Mouse (Mus musculus) midbrain, embryonic 14.5 days (tissue): ENCODE data around the gene Tuba1c. TPM values are rescaled to one million over a fixed set of nuclear protein-coding genes. Genes with fewer than 3 reads are reported as not detected.
A peak's percentile ranks its signal among the peaks of the same experiment; 100 is the strongest.

Experiments
- ATAC-seq: fragments of 200-750 bp; cut with Nextera tagmentation; 2 replicates; pipeline ENCODE4 v1.8.0; 2017; ENCODE audit warnings: moderate number of reproducible peaks, moderate library complexity; ENCODE audit not compliant: low FRiP score, low TSS enrichment
- DNase-seq: peaks from one replicate; pipeline ENCODE4 v3.0.0-alpha.2; 2015
- H3K27ac ChIP-seq: fragments of 300-500 bp; sonication (generic); replicated peaks from 2 replicates; pipeline ENCODE4 v1.5.1; 2014; ENCODE audit warnings: mild to moderate bottlenecking, low read depth, low read length, moderate library complexity
- H3K27me3 ChIP-seq: fragments of 300-500 bp; sonication (generic); 2 replicates; pipeline ENCODE4 v1.6.1; 2014; ENCODE audit warnings: low read length, control low read depth, mixed read lengths; ENCODE audit not compliant: control insufficient read depth, insufficient read depth
- H3K36me3 ChIP-seq: fragments of 300-500 bp; sonication (generic); 2 replicates; pipeline ENCODE4 v1.6.1; 2014; ENCODE audit warnings: low read length, control low read depth; ENCODE audit not compliant: control insufficient read depth, insufficient read depth
- H3K4me1 ChIP-seq: fragments of 300-500 bp; sonication (generic); 2 replicates; pipeline ENCODE4 v1.6.1; 2014; ENCODE audit warnings: mild to moderate bottlenecking, antibody characterized with exemption, low read length, control low read depth; ENCODE audit not compliant: control insufficient read depth, insufficient read depth
- H3K4me2 ChIP-seq: fragments of 300-500 bp; sonication (generic); 2 replicates; pipeline ENCODE4 v1.6.1; 2014; ENCODE audit warnings: mild to moderate bottlenecking, low read length, moderate library complexity
- H3K4me3 ChIP-seq: fragments of 300-500 bp; sonication (generic); replicated peaks from 2 replicates; pipeline ENCODE4 v1.5.1; 2014; ENCODE audit warnings: low read depth, low read length
- H3K9ac ChIP-seq: fragments of 300-500 bp; sonication (generic); replicated peaks from 2 replicates; pipeline ENCODE4 v1.6.1; 2014; ENCODE audit warnings: mild to moderate bottlenecking, low read length, moderate library complexity
- H3K9me3 ChIP-seq: fragments of 300-500 bp; sonication (generic); 2 replicates; pipeline ENCODE4 v1.6.1; 2016; ENCODE audit warnings: low read length, control low read depth, mixed read lengths; ENCODE audit not compliant: control insufficient read depth
- WGBS: fragments of 180-500 bp; shearing (Covaris S2); extraction: QIAGEN DNeasy Blood & Tissue Kit; methylation state at CpG from one replicate; pipeline ENCODE4 v1.1.7; 2014; 5-methylcytosine and 5-hydroxymethylcytosine counted together
- polyA plus RNA-seq: library from polyadenylated mRNA; unstranded; fragments of >200 nt; fragmentation: Nextera tagmentation; extraction: Ambion mirVana; gene quantifications from 2 replicates; pipeline ENCODE4 v1.2.1, GENCODE M21; 2014

The Tuba1c gene
- polyA plus RNA-seq, 1 experiment from 2014 or later, result 24.8 TPM

DNA sequence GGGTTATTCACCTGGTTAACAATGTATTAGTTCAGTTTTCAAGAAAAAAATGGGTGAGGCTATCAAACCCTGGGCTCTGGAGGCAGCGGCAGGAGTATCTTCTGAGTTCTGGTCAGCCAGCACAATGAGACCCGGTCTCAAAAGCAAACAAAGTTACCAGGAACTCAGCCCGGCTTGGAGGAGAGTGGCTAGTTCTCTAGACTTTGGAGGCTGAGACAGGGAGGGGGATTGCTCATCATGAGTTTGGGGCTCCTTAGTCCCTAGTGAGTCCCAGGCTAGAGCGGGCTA lies 1.6 kb downstream of the Tuba1c start:
- ATAC-seq (no peak), DNase-seq (no peak)
- peaks cover 4% of the 10 kb centered on the region; the same call in 1 of the 2 replicates for H3K27me3 ChIP-seq
- no peak overlapping the region for H3K27ac ChIP-seq
- H3K4me3 ChIP-seq, result no peak overlapping the region
- WGBS, result 84% methylated on average over 4 of the region's 4 CpGs
- no peak overlapping the region for H3K9ac ChIP-seq
- H3K4me1 ChIP-seq, result peaks cover 16% of the 10 kb centered on the region
- H3K4me2 ChIP-seq, result peak overlapping the region; percentile 59; the same call in 1 of the 2 replicates
- H3K9me3 ChIP-seq, result no peaks in the 10 kb centered on the region
- H3K36me3 ChIP-seq, result no peaks in the 10 kb centered on the region

DNA sequence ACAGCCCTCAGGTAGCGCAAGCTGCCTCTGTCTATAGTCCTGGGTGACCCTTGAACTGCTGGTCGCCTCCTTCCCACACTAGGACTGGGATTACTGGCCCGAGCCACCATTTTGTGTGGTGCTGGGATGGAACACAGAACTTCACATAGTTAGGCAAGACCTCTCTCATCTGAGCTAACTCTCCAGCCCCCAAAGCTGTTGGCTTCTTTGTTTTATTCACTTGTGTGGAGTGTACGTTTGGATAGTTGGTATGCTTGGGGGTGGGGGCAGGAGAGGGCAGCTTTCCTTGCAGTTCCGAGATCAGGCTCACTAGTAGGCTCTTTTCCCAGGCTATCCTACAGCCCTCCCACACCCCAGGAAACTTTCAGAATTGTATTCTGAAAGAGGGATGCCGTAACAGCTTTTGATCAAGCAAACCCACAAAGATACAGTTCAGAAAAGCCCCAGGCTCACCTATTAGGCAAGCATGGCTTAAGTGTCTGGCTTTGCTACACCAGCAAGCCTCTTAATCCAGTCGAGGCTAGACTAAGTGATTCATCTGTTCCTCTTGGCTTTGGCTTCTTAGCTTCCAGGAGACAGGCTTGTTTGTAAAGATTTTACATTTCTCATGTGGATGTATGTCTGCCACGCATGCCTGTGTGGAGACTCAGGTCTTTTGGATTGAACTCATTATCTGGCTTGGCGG lies 2.5 kb downstream of the Tuba1c start:
- H3K4me2 ChIP-seq, result peak overlapping the region; percentile 4; the same call in 1 of the 2 replicates
- no peak overlapping the region for H3K27ac ChIP-seq
- ATAC-seq (no peak), DNase-seq (no peak)
- no peaks in the 10 kb centered on the region for H3K9me3 ChIP-seq
- H3K36me3 ChIP-seq, result no peaks in the 10 kb centered on the region
- H3K4me3 ChIP-seq, result no peak overlapping the region
- peaks cover 16% of the 10 kb centered on the region for H3K4me1 ChIP-seq
- WGBS, result 76% methylated on average over 9 of the region's 9 CpGs
- H3K27me3 ChIP-seq, result peaks cover 4% of the 10 kb centered on the region; the same call in 1 of the 2 replicates
- H3K9ac ChIP-seq, result no peak overlapping the region

DNA sequence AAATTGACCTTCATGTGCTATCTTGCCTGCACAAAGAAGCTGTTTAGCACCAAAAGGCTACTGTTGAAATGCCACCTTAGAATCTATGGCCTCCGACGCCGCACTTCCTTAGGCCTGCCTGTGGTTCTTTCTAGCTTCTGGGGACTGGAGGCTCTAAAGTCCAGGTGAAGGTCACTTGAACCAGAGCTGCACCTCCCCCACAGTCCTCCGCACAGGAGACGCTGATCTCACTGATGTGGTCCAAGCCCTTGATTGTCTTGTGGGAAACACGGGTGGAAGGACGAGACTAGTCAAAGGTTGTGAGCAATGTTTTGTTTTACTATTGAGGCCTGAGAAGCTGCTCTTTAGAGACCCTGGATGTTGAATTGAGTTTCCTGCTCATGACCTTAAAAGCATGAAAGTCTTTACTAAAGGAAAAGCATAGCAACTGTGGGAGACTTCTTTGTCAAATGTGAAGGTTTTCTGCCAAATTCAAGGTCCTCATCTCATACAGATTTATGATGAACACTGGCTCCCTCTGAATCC lies 3.1 kb downstream of the Tuba1c start:
- peaks cover 16% of the 10 kb centered on the region for H3K4me1 ChIP-seq
- no peak overlapping the region for H3K4me2 ChIP-seq
- no peak overlapping the region for H3K4me3 ChIP-seq
- peaks cover 4% of the 10 kb centered on the region; the same call in 1 of the 2 replicates for H3K27me3 ChIP-seq
- no peaks in the 10 kb centered on the region for H3K9me3 ChIP-seq
- H3K27ac ChIP-seq, result no peak overlapping the region
- DNase-seq (no peak), ATAC-seq (no peak)
- 88% methylated on average over 7 of the region's 7 CpGs for WGBS
- no peaks in the 10 kb centered on the region for H3K36me3 ChIP-seq
- no peak overlapping the region for H3K9ac ChIP-seq

DNA sequence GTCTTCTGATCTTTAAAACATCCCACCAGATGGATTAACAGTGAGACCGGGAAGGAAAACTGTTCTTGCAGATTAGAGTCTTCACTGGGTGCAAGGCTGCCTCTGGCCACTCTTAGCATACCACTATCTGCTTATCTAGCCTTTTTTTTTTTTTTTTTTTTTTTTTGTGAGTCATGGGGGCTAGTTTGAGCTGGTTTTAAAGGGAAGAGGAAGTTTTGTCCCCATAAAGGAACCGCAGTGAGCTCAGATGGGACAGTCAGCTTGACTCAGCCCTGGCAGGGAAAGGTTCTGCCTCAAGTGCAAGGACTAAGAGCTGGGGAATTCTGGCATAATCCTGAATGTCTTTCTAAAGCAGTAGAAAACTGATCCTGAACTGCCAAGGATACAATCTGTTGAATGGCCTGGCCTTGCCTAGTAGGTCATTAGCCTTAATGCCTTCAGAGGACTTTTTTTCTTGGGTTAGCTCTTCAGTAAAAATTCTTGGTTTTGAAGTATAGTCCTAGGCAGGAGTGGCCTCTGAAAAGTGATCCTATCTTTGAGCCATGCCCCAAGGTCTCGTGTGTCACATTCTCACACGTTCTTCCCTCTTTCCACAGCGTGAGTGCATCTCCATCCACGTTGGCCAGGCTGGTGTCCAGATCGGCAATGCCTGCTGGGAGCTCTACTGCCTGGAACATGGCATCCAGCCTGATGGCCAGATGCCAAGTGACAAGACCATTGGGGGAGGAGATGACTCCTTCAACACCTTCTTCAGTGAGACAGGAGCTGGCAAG lies 4.0 kb downstream of the Tuba1c start:
- H3K27me3 ChIP-seq, result peaks cover under 1% of the 10 kb centered on the region; the same call in 1 of the 2 replicates
- no peak overlapping the region for H3K4me2 ChIP-seq
- DNase-seq (no peak), ATAC-seq (no peak)
- H3K4me1 ChIP-seq, result peaks cover 16% of the 10 kb centered on the region
- no peak overlapping the region for H3K27ac ChIP-seq
- WGBS, result 94% methylated on average over 7 of the region's 7 CpGs
- H3K36me3 ChIP-seq, result no peaks in the 10 kb centered on the region
- no peaks in the 10 kb centered on the region for H3K9me3 ChIP-seq
- H3K4me3 ChIP-seq, result no peak overlapping the region
- H3K9ac ChIP-seq, result no peak overlapping the region

DNA sequence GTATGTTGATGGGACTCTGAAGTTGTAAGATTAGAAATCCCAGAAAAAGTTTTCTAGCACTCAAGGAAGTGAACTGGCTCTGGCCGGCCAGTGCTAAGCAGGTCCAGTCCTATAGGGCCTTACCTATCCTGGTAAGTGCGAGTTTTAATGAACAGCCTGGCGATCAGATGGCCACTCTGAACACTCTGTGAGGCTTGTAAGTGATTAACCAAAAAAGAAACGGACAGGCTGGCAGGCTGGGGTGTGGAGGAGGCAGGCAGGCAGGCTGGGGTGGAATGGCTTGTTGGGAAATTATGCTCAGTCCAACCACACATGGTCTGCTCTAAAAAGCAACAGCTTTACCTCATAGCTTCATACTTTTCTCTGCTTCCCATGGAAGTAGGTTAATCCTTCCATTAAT lies 5.7 kb downstream of the Tuba1c start:
- Histone ChIP-seq H3K4me2 (no peak overlapping the region), H3K9ac (no peak overlapping the region; the same call in 1 of the 2 replicates), H3K4me1 (0 out of 2 replicates have a peak, but pooled peaks cover 3% of the 10 kb centered on the region), H3K9me3 (no peaks in the 10 kb centered on the region), H3K27me3 (no peaks in the 10 kb centered on the region), H3K27ac (no peak overlapping the region), H3K36me3 (no peaks in the 10 kb centered on the region), H3K4me3 (no peak overlapping the region)
- 91% methylated on average over 4 of the region's 4 CpGs for WGBS
- ATAC-seq, result no peak
- DNase-seq, result no peak

DNA sequence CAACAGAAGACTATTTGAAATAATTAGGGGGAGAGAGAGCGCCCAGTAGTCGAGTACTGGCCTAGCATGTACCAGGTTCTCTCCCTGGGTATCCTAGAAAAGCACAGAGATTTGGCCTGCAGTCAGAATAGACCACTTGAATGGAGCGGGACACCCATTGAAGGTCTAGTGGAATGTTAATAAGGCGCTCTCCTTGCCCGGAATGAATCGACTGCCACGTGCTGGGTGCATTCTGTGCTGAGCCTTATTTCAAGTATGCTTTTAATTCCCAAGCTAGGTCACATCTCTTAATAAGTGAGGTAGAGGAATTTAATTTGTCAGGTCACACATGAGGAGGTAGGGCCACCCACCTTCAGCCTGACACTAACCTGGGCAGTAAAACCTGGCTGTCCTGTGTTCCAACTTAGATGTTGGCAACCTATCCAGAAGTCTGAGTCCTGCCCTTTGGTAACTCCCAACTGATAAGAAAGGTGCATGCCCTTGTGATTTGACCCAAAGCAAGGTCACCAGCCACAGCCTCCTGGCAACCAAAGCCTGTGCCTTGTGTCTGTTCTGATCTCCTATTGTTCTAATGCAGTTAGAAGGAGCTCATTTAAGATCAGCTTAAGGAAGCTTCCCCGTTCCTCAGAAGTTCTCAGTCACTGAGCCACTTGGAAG lies 6.7 kb downstream of the Tuba1c start:
- WGBS, result 86% methylated on average over 8 of the region's 8 CpGs
- Histone ChIP-seq H3K4me1 (peaks cover 4% of the 10 kb centered on the region; the same call in 1 of the 2 replicates), H3K27ac (no peak overlapping the region), H3K9ac (no peak overlapping the region), H3K4me2 (no peak overlapping the region), H3K36me3 (no peaks in the 10 kb centered on the region), H3K27me3 (no peaks in the 10 kb centered on the region), H3K4me3 (no peak overlapping the region), H3K9me3 (no peaks in the 10 kb centered on the region)
- DNase-seq, result no peak
- no peak for ATAC-seq

DNA sequence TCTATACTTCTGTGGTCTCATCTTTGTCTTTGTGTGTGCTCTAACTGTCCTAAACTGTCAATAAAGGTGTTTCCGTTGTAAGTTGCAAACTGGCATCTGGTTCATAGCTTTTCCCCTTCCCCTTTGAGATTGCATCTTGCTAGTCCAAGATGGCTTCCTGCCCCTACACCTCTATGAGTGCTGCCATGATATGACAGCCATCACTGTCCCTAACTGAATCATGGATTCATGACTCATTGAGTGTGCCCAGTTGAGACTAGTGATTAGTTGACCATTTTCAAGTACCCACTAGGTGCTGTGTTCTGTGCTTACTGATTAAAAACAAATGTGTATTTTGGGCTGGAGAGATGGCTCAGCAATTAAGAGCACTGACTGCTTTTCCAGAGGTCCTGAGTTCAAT lies 8.3 kb downstream of the Tuba1c start:
- 89% methylated on average over 1 of the region's 1 CpGs for WGBS
- Histone ChIP-seq H3K4me1 (peaks cover 4% of the 10 kb centered on the region; the same call in 1 of the 2 replicates), H3K9ac (no peak overlapping the region), H3K9me3 (no peaks in the 10 kb centered on the region), H3K27me3 (no peaks in the 10 kb centered on the region), H3K4me2 (no peak overlapping the region), H3K27ac (no peak overlapping the region), H3K4me3 (no peak overlapping the region), H3K36me3 (no peaks in the 10 kb centered on the region)
- ATAC-seq, result no peak
- no peak for DNase-seq

DNA sequence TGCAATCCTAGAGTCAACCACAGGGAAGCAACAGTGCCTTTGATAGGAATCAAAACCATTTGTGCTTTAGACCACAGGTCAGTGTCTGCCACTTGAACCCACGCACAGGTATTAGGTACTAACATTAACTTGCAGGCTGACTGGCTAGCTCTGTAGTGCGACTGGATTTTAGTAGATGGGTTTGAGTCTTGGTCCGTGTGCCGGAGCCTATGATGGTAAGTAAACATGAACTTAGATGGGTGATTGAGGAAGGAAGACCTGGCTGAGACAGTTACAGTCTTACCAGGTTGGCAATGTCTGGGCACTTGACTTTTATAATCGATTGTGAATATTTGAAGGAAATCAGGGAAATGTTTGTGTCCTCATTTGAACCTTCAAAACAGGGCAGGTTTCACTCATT lies 9.1 kb downstream of the Tuba1c start:
- no peak overlapping the region for H3K4me3 ChIP-seq
- ATAC-seq (no peak), DNase-seq (no peak)
- WGBS, result 92% methylated on average over 5 of the region's 5 CpGs
- H3K27ac ChIP-seq, result no peak overlapping the region
- no peaks in the 10 kb centered on the region for H3K27me3 ChIP-seq
- peaks cover 4% of the 10 kb centered on the region; the same call in 1 of the 2 replicates for H3K4me1 ChIP-seq
- H3K4me2 ChIP-seq, result no peak overlapping the region
- H3K9ac ChIP-seq, result no peak overlapping the region
- no peaks in the 10 kb centered on the region for H3K36me3 ChIP-seq
- H3K9me3 ChIP-seq, result no peaks in the 10 kb centered on the region
